Mouse (Mus musculus): ENCODE results near the gene Rgs10.

The Rgs10 gene

DNA sequence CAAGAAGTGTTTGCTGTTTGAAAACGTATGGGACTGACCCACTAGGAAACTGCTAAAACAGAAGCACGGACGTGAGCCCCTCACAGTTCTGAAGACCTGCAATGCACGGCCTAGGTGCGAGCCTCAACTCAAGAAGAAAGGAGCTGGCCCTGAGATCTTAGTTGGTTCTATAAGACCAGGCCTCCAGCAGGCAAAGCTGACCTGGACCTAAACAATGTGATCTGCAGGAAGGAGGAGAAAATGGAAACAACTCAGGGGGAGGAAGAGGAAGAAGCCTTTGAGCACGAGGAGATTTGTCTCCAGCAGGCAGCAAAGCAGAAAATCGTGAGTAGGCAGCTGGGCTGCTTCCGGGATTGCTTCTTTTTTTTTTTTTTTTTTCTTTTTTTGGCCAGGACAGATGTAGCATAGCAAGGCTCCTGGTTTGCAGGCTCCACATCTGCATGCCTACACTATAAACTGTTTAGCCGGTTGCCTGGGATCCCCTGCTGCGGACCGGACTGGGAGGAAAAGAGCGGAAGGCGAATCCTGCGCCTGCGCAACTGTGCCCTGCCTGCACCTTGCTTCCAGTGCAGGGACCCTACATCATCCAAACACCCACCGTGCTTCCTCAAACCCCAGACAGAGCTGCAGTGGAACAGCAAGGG lies 39.3 kb downstream of the Rgs10 start:
- in situ Hi-C loops (cut with MboI, MseI): loop anchor here (5.0 to 25.0 kb wide), 2 partner anchors 33 to 1142 kb away; partner anchors contain the start of genes Sept1 (in 1 of the 2), Zfp553 (in 1 of the 2) and Zfp771 (in 1 of the 2)

DNA sequence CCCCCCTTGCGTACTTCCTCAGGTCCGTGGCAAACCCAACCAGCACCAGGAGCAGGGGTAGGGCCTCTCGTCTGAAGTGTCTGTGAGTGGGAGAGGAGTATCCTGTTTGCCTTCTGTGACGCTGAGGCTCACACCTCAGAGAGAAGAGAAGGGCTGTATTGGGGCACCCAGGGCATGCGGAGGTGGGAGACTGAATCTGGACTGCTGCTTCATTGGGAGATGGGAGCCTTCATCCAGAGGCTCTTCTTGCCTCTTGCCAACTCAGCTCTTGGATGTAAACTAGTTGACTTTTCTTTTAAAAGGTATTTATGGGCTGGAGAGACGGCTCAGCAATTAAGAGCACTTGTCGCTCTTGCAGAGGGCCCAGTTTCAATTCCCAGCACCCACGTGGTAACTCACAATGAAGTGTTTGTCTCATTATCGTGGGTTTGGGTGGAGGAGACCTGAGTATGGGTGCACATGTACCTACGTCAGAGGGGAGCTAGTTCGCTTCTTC lies 42.3 kb downstream of the Rgs10 start:
- in situ Hi-C loops (cut with MboI, MseI): loop anchor here (5.0 to 25.0 kb wide), 2 partner anchors 36 to 1139 kb away; partner anchors contain the start of genes Sept1 (in 1 of the 2), Zfp553 (in 1 of the 2) and Zfp771 (in 1 of the 2)

DNA sequence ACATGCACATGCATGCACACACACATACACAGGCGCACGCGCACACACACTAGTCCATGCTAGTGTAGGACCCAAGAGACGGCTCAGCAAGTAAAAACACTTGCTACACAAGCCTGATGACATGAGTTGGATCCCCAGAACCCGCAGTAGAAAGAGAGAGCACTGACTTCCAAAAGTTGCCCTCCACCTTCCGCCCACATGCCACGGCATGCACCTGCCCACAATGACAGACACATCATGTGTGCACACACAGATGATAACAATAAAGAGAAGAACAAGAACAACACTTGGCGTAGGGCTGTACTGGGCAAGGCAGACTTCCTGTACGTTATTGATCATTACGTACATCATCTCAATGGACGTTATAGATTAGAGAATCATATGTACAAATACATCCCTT lies 44.4 kb downstream of the Rgs10 start:
- in situ Hi-C loops (cut with MboI, MseI): loop anchor here (5.0 kb wide), 2 partner anchors 88 to 328 kb away; partner anchors contain the start of gene Tial1 (in 1 of the 2)

DNA sequence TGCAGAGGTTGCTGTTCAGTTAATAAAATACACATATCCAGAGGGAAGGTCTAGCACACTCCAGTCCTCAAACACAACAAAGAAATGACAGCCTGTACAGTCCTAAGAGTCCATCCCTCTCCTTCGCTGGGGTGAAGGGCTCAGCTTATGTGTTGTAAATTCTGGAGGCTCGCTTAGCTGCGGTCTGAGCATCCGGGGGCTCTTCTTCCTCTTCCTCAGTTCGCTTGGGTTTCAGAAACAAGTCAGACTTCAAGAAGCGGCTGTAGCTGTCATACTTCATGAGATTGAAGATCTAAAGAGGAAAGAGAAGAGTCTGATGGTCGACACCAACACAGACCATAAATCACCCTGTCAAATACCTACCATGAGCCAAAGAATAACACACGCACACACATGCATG lies 44.8 kb downstream of the Rgs10 start:
- in situ Hi-C loops (cut with MboI, MseI): loop anchor here (5.0 kb wide), 2 partner anchors 89 to 329 kb away; partner anchors contain the start of gene Tial1 (in 1 of the 2)

DNA sequence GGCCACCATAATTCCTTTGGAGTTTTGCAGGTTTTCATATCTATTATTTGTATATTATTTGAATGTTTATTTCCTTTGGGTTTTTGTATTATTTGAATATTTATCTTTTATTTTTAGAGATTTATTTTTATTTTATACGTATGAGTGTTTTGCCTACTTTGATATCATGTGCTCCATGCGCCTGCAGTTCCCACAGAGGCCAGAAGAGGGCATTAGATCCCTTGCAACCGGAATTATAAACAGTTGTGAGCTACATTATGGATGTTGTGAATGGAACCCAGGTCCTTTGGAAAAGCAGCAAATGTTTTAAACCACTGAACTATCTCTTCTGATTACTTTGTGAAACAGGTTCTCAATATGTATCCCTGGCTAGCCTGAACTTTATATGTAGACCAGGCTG lies 46.2 kb downstream of the Rgs10 start:
- in situ Hi-C loops (cut with MboI, MseI): loop anchor here (5.0 kb wide), 2 partner anchors 90 to 330 kb away; partner anchors contain the start of gene Tial1 (in 1 of the 2)

DNA sequence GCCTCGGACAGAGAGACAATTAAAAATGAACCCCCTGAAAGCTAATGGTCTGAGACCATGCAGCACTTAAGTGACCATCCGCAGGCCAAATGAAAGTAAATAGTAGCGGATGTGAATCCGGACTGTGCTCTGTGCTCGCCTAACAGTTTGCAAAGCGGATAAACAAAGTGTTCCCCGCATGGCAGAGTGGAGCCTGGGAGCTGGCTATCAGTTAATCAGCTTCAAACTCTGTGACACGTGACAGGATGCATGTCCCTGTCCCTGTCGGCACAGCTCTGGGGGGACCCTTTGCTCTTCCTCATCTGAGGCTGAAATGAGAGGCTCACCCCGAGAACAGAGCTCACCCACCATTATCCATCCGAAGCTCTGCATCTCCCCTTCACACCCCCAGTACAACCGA lies 49.2 kb downstream of the Rgs10 start:
- in situ Hi-C loops (cut with MboI, MseI): loop anchor here in 1 of 2 experiments (5.0 kb wide), 1 partner anchor 323 kb away; no protein-coding TSS in a partner anchor

DNA sequence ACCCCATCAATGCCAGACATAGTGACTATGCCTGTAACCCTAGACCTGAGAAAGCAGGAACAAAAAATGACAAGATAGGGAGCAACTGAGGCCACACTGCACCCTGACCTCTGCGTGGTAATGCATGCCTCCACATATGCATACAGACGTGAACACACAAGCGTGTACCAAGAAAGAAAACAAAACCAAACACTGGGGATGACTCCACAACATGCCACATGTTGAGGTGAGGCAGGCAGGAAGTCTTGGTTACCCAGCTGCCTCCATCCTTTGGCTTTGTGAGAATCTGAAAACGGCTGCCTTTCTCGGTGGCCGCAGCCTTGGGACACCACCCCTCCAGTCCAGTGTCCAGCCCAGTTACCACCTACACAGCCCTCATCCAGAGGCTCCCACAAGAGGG lies 49.7 kb downstream of the Rgs10 start:
- in situ Hi-C loops (cut with MboI, MseI): loop anchor here in 1 of 2 experiments (5.0 kb wide), 1 partner anchor 323 kb away; no protein-coding TSS in a partner anchor

DNA sequence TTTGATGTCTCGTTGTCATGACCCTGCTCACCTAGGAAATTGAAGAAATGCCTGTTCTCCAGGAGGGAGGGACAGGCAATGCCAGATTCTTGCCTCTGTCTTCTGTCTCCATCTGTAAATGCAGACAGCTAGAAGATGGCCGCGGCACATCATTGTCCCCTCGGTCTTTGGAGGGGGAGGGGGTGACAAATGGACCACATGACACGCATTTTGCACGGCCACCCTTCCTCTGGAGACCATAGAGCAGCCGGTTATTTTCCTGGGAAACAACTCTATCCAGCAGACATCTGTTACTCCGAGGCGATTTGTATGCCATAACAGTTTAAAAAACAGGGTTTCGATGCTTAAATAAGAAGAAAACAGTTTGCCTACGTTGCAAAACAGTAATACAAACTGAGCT lies 51.9 kb downstream of the Rgs10 start:
- in situ Hi-C loops (cut with MboI, MseI): loop anchor here in 1 of 2 experiments (5.0 kb wide), 1 partner anchor 326 kb away; no protein-coding TSS in a partner anchor

DNA sequence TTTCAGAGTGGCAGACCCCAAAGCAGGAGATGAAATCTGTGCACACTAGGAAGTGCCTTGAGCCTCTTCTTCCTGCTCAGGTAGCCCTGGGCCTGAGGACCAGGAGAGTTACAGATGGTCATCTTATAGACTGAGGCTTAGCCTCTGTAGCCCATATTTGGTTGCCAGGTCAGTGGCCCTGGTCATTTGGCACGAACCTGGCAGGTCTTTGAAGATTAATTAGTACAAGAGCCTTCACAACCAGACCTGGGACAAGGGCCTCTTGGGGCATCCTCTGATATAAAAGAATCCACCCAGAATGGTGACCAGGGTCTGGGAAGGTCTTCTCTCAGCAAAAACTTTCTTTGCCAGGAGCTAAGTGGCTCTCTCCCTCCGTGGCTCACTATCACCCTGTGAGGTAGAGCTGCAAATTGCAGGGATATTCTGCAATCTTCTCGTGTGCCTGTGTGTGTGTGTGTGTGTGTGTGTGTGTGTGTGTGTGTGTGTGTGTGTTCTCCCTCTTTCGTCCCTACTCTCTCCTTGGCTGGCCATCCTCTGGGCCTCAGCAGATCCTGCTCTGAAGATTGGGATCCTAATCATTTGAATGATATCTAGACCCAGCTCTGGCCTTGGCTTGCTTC lies 53.4 kb downstream of the Rgs10 start:
- in situ Hi-C loops (cut with MboI, MseI): loop anchor here in 1 of 2 experiments (5.0 kb wide), 1 partner anchor 327 kb away; no protein-coding TSS in a partner anchor

DNA sequence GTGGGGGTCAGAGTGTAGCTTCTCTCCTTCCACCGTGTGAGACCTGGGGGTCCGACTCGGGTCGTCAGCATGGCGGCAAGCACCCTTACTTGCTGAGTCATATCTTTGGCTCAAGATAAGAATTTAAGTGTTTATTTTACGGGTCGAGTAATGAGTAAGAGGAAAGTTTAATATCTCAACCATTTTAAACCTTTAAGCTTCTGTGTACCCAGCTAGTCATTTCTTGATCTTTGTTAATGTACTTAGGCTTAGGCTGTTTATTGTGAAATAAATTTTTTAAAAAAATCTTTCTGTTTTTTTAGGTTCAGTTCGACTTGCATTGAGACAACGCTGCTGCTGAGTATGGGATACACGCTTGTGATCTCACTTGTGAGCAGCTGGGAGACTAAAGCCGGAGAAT lies 54.0 kb downstream of the Rgs10 start:
- in situ Hi-C loops (cut with MboI, MseI): no loop called here

DNA sequence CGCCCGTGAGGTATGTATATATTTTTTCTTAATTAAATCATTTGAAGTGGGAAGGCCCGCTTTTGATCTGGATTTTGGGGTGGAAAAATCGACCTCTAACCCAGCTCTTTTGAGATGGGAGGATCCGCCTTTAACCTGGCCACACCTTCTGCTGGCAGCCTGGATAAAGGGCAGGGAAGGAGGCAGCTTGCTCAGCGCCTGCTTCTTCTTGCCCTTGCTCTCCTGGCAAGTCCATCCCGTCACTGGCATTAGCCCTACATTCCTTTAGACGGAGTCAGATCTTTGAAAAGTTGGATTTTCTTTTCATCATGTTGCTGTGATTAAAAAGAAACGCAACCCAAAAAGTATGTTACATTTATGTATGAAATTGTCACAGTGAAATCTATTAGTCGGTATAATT lies 54.8 kb downstream of the Rgs10 start:
- in situ Hi-C loops (cut with MboI, MseI): no loop called here

DNA sequence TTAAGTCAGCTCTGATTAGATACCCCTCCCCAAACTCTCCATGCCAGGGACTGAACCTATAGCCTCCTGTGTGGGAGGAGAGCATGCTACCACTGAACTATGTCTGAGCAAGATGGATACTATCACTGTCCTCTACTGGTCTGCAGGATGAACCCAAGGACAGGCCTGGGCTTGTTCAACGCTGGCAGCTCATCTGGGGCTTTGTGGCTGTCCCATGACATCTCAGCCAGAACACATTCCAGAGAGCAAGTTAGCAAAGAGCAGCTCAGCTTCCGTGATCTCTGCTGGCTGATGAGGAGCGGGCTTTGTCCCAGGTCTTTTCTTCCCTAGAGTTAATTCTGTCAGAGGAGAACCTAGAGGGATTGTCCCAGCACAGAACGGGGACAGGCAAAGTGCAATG lies 55.6 kb downstream of the Rgs10 start:
- in situ Hi-C loops (cut with MboI, MseI): no loop called here

DNA sequence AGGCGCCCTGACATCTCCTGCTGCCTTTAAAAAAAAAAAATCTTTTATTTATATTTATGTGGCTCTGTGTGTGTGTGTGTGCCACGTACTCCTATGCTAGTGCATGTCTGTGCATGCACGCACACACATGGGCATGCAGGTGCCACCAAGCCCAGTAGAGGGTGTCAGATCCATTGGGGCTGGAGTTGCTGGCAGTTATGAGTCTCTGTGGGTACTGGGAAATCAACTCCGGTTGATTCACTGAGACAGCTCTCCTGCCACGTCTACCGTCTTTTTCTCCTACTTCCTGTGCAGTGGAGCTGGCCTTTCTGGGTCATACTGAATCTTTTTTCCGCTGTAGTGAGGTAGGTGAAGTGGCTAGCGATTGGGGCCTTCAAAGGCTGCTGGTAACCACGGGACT lies 58.8 kb downstream of the Rgs10 start:
- in situ Hi-C loops (cut with MboI, MseI): no loop called here

DNA sequence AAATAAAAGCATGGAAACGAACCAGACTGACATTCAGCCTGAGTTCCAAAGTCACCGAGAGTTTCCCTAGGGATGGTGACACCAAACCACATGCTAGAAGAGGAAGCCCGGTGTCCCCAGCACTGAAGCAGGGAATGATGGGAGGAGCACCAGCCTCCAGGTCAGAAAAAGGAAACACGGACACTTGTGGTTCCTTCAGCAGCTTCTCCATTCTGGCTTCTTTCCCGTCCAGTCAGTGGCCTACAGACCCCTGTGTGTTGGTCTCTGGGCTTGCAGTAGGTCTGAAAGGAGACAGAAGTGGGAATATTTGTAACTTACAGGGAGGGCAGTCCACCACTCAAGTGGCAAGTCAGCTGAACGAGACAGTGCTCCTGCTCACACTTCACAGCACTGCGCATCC lies 59.4 kb downstream of the Rgs10 start:
- in situ Hi-C loops (cut with MboI, MseI): no loop called here

DNA sequence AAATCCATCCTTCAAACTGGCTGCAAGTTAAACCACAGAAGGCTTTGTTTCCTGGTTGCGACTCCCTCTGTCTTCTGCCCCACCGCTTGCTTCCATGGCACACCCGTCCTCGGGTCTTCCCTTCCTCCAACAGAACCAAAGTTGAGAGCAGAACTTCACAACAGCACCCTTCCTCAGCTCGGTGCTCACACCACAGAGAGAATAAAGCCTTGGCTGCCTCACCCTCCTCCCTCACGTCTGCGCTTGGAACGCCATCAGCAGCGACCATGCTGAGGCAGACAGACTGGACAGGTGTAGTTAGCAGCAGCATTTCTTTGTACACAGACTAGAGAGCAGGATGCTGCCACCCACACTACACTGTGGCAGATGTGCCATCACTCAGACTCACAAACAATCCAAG lies 59.8 kb downstream of the Rgs10 start:
- in situ Hi-C loops (cut with MboI, MseI): no loop called here

DNA sequence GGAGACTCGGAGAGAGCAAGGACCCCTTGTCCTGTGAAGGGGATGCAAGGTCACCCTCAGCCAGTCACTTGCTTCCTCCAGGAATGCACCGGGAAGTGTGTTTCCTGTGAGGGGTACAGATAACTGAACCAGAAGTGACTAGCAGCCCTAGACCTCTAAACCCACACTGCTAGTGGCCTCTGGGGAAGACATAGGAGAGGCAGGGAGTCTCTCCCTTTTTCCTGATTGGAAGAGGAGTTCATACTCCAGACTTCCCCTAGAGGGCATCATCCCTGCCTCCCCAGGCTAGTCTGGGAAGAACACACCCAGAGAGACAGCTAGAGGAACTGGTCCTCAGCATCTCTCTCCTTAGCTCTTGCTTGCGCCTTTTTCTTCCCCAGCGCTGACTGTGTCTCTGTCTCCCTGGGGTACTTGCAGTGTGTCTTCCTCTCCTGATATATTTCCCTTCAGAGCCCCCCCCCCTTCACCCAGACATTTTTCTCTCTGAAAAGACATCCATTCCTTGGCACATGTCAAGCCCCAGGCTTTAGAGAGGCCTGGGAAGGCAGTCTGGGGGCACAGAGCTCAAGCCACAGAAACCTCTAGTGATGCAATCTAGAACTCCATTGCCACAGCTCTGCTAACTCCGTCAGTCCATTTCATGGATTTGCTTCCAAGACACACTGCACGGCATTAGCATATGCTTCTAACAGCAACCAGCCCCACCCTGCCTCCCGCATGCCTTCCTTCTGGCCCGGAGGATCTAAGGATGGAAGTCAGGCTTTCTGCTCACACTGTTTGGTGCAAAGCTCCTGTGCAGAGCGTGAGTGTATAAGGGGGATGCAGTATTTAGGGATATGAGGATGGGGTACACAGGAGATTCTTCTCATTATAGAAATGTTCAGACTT lies 61.4 kb downstream of the Rgs10 start:
- in situ Hi-C loops (cut with MboI, MseI): no loop called here

DNA sequence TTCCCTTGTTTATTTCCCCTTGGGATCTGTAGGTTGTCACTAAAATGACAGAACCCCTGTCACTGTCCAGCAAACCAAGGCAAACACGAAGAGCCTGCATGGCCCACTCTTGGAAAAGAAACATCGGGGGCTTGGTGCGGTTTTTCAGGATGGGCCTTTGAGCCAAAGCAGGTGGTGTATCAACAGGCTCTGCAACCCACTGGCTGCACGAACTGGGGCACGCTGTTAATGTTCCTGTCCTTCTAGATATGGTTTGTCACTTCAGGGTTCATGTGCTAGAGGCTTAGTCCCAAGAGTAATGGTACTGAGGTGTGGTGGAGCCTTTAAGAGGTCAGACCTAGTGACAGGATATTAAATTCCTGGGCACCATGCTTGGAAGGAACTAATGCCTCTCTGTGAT lies 63.1 kb downstream of the Rgs10 start:
- in situ Hi-C loops (cut with MboI, MseI): no loop called here

DNA sequence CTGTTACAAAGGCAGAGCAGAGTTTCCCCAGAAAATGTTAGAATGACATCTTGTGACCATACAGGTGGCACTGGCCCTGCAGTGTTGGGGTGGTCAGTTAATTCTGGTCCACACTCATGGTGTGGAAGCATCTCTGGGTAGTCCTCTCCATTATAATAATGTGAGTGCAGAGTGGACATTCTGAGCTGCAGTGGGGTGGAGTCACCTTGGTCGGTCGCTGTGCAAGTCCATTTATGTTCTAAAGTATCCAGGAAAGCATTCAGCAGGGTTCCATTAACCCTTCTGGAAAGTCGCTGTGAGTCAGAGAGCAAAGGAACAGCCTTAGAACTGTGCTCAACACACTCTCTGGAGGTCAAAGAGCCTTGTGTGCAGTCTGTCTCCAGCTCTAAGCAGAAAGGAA lies 65.8 kb downstream of the Rgs10 start:
- in situ Hi-C loops (cut with MboI, MseI): no loop called here

DNA sequence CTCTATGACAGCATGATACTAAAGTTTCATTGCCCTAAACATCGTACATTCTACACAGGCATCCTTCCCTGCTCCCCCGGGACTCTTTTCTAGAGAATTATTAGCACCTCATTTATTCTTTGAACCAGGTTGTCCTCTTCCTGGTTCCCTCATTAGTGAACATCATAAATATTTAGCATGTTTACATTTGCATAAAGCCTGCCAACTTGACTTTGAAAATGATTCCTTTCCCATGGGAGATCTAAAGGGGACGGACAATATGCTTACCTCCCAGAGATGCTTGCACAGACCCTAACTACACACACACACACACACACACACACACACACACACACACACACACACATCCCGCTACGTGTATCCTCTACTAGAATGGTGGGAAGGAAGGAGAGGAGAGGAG lies 67.4 kb downstream of the Rgs10 start:
- in situ Hi-C loops (cut with MboI, MseI): no loop called here

DNA sequence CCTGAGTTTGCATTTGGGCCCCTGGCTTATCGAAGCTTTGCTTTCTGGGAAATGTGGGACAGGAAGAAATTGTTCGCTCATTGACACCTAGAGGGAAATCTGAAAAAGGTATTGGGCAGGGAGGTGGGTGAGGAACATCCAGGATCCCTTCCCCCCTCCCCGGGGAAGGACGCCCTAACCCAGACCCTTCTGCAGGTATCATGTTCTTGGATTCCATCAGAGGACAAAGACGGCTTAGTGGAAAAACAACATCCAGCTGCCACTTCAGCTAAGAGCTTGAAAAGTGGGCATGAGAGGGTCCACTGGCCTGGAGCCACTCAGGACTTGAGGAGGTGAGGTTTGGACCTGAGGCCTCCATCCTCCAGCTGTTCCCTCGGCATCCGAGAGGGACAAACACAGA lies 68.2 kb downstream of the Rgs10 start:
- in situ Hi-C loops (cut with MboI, MseI): no loop called here

DNA sequence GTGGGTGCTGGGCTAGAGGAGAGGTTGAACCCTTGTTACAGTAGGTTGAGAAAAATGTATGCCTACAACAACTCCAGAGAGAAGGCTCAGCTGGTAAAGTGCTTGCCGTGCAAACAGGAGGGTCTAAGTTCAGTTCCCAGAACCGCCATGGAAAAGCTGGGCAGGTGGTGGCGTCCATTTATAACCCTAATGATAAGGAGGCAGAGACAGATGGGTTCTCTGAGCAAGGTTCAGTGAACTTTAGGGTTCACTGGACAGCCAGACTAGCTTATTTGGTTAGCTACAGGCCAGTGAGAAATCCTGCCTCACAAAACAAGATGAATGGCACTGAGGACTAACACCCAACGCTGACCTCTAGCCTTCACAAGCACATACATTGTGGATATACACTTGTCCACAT lies 68.8 kb downstream of the Rgs10 start:
- in situ Hi-C loops (cut with MboI, MseI): loop anchor here (5.0 to 10.0 kb wide), 2 partner anchors 105 to 107 kb away; partner anchors contain the start of gene Tgfb1i1 (in 1 of the 2)
